Mouse (Mus musculus): ENCODE data around the gene Abtb2. TPM values are rescaled to one million over a fixed set of nuclear protein-coding genes. Genes with fewer than 3 reads are reported as not detected.

The Abtb2 gene
- polyA plus RNA-seq, 1 experiment from 2014 or later = 9.7 TPM

GRCm38 (mm10) chr2:103680364-103681110, 114.4 kb downstream of the Abtb2 start:
- ATAC-seq (replicated peaks; ENCODE audit: insufficient number of reproducible peaks, low FRiP score, low TSS enrichment, low read depth) (no peak), DNase-seq (ENCODE audit: low spot score) (no peak)
- no peak overlapping the region for H3K27ac ChIP-seq (replicated peaks; ENCODE audit: low read depth, low read length)
- H3K9me3 ChIP-seq (replicated peaks; ENCODE audit: control insufficient read depth, low read length) = no peaks in the 10 kb centered on the region
- no peak overlapping the region for H3K4me3 ChIP-seq (ENCODE audit: low read depth, low read length)
- no peaks in the 10 kb centered on the region; the same call in none of the 2 replicates for H3K4me1 ChIP-seq (ENCODE audit: control insufficient read depth, insufficient read depth, low read length)
- no peak overlapping the region for H3K4me2 ChIP-seq (ENCODE audit: low read depth, low read length)
- WGBS = 67% methylated on average over 9 of the region's 9 CpGs
- H3K27me3 ChIP-seq (ENCODE audit: control insufficient read depth, insufficient read depth, low read length) = no peaks in the 10 kb centered on the region
- H3K36me3 ChIP-seq (replicated peaks; ENCODE audit: control insufficient read depth, insufficient read depth, low read depth, low read length) = no peaks in the 10 kb centered on the region
- H3K9ac ChIP-seq (replicated peaks; ENCODE audit: low read length) = no peak overlapping the region

DNA sequence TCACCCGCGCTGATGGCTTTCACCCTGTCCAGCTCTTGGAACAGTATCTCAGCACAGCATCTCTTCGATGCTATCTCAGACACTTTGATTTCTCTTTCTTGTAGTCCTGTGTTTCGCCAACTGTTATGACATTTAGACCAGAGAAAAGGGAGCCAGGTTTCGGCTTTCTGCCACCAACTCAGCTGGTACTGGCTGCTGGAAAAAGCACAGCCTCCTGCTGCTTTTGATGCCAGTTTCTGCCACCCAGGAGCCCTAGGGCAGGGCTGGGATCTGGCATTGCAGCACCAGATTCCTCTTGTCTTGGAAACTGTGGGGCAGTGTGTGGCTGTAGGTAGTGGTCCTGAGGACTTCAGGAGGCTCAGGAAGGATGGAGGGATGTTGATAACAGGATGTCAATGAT, 115.0 kb downstream of the Abtb2 start:
- Histone ChIP-seq H3K4me2 (ENCODE audit: low read depth, low read length) (no peak overlapping the region), H3K4me3 (ENCODE audit: low read depth, low read length) (no peak overlapping the region), H3K9ac (replicated peaks; ENCODE audit: low read length) (no peak overlapping the region), H3K27me3 (ENCODE audit: control insufficient read depth, insufficient read depth, low read length) (no peaks in the 10 kb centered on the region), H3K4me1 (ENCODE audit: control insufficient read depth, insufficient read depth, low read length) (no peaks in the 10 kb centered on the region; the same call in none of the 2 replicates), H3K36me3 (replicated peaks; ENCODE audit: control insufficient read depth, insufficient read depth, low read depth, low read length) (no peaks in the 10 kb centered on the region), H3K27ac (replicated peaks; ENCODE audit: low read depth, low read length) (no peak overlapping the region), H3K9me3 (replicated peaks; ENCODE audit: control insufficient read depth, low read length) (no peaks in the 10 kb centered on the region)
- DNase-seq (ENCODE audit: low spot score) (no peak), ATAC-seq (replicated peaks; ENCODE audit: insufficient number of reproducible peaks, low FRiP score, low TSS enrichment, low read depth) (no peak)
- WGBS = 80% methylated on average over 5 of the region's 5 CpGs

GRCm38 (mm10) chr2:103682261-103682722, 116.2 kb downstream of the Abtb2 start:
- Histone ChIP-seq H3K27ac (replicated peaks; ENCODE audit: low read depth, low read length) (no peak overlapping the region), H3K4me2 (ENCODE audit: low read depth, low read length) (no peak overlapping the region)

DNA sequence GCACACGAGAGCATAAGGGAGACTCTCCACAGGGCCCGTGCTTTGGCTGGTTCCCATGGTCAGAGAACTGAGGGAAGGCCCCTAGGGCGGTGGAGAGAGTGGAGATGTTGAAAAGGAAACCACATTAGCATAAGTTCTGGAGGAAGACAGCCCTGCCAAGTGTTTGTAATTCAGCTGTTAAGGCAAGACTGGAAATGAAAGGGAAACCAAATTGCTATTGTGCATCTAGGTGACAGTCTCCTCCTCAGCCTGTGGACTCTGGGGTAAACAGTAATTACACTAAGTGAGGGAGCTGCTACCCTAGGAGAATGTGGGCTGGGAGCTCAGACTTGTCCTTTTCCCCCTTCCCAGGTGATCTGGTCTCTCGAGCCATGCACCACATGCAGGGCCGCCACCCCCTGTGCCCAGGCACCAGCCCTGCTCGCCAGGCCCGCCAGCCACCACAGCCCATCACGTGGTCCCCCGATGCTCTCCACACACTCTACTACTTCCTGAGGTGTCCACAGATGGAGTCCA, 116.9 kb downstream of the Abtb2 start:
- H3K27me3 ChIP-seq (ENCODE audit: control insufficient read depth, insufficient read depth, low read length) = no peaks in the 10 kb centered on the region
- no peaks in the 10 kb centered on the region; the same call in 1 of the 2 replicates for H3K4me1 ChIP-seq (ENCODE audit: control insufficient read depth, insufficient read depth, low read length)
- H3K9me3 ChIP-seq (replicated peaks; ENCODE audit: control insufficient read depth, low read length) = no peaks in the 10 kb centered on the region
- no peaks in the 10 kb centered on the region for H3K36me3 ChIP-seq (replicated peaks; ENCODE audit: control insufficient read depth, insufficient read depth, low read depth, low read length)
- no peak overlapping the region for H3K4me3 ChIP-seq (ENCODE audit: low read depth, low read length)
- ATAC-seq (replicated peaks; ENCODE audit: insufficient number of reproducible peaks, low FRiP score, low TSS enrichment, low read depth) = no peak
- no peak for DNase-seq (ENCODE audit: low spot score)
- 83% methylated on average over 9 of the region's 9 CpGs for WGBS
- H3K27ac ChIP-seq (replicated peaks; ENCODE audit: low read depth, low read length) = no peak overlapping the region
- no peak overlapping the region for H3K4me2 ChIP-seq (ENCODE audit: low read depth, low read length)
- H3K9ac ChIP-seq (replicated peaks; ENCODE audit: low read length) = no peak overlapping the region

More at GRCm38 (mm10) chr2:103682261-103682722, 116.2 kb downstream of the Abtb2 start:
- Histone ChIP-seq H3K9me3 (replicated peaks; ENCODE audit: control insufficient read depth, low read length) (no peaks in the 10 kb centered on the region), H3K36me3 (replicated peaks; ENCODE audit: control insufficient read depth, insufficient read depth, low read depth, low read length) (no peaks in the 10 kb centered on the region), H3K4me1 (ENCODE audit: control insufficient read depth, insufficient read depth, low read length) (no peaks in the 10 kb centered on the region; the same call in 1 of the 2 replicates), H3K4me3 (ENCODE audit: low read depth, low read length) (no peak overlapping the region), H3K9ac (replicated peaks; ENCODE audit: low read length) (no peak overlapping the region), H3K27me3 (ENCODE audit: control insufficient read depth, insufficient read depth, low read length) (no peaks in the 10 kb centered on the region)
- ATAC-seq (replicated peaks; ENCODE audit: insufficient number of reproducible peaks, low FRiP score, low TSS enrichment, low read depth) (no peak), DNase-seq (ENCODE audit: low spot score) (no peak)
- WGBS = 72% methylated on average over 9 of the region's 9 CpGs

- 98% methylated on average over 2 of the region's 2 CpGs for WGBS
These were observed 118.3 kb downstream of the Abtb2 start for GRCm38 (mm10) chr2:103684431-103684830.

GRCm38 (mm10) chr2:103684926-103685577, 118.9 kb downstream of the Abtb2 start:
- ATAC-seq (replicated peaks; ENCODE audit: insufficient number of reproducible peaks, low FRiP score, low TSS enrichment, low read depth) (peak; percentile 51; the same call in 1 of the 2 replicates), DNase-seq (ENCODE audit: low spot score) (peak; percentile 74)
- Histone ChIP-seq H3K27ac (replicated peaks; ENCODE audit: low read depth, low read length) (peak overlapping the region; percentile 63), H3K4me1 (ENCODE audit: control insufficient read depth, insufficient read depth, low read length) (no peaks in the 10 kb centered on the region; the same call in none of the 2 replicates), H3K4me2 (ENCODE audit: low read depth, low read length) (no peak overlapping the region), H3K9ac (replicated peaks; ENCODE audit: low read length) (no peak overlapping the region), H3K36me3 (replicated peaks; ENCODE audit: control insufficient read depth, insufficient read depth, low read depth, low read length) (no peaks in the 10 kb centered on the region), H3K27me3 (ENCODE audit: control insufficient read depth, insufficient read depth, low read length) (no peaks in the 10 kb centered on the region), H3K4me3 (ENCODE audit: low read depth, low read length) (no peak overlapping the region), H3K9me3 (replicated peaks; ENCODE audit: control insufficient read depth, low read length) (no peaks in the 10 kb centered on the region)
- WGBS = 52% methylated on average over 7 of the region's 7 CpGs

More at GRCm38 (mm10) chr2:103684431-103684830, 118.3 kb downstream of the Abtb2 start:
- DNase-seq (ENCODE audit: low spot score) = no peak
- Histone ChIP-seq H3K4me2 (ENCODE audit: low read depth, low read length) (no peak overlapping the region), H3K27me3 (ENCODE audit: control insufficient read depth, insufficient read depth, low read length) (no peaks in the 10 kb centered on the region), H3K36me3 (replicated peaks; ENCODE audit: control insufficient read depth, insufficient read depth, low read depth, low read length) (no peaks in the 10 kb centered on the region), H3K27ac (replicated peaks; ENCODE audit: low read depth, low read length) (no peak overlapping the region), H3K4me1 (ENCODE audit: control insufficient read depth, insufficient read depth, low read length) (no peaks in the 10 kb centered on the region; the same call in 1 of the 2 replicates), H3K9me3 (replicated peaks; ENCODE audit: control insufficient read depth, low read length) (no peaks in the 10 kb centered on the region), H3K4me3 (ENCODE audit: low read depth, low read length) (no peak overlapping the region), H3K9ac (replicated peaks; ENCODE audit: low read length) (no peak overlapping the region)
- ATAC-seq (replicated peaks; ENCODE audit: insufficient number of reproducible peaks, low FRiP score, low TSS enrichment, low read depth) = no peak

GRCm38 (mm10) chr2:103685581-103685980, 119.5 kb downstream of the Abtb2 start:
- no peak for ATAC-seq (replicated peaks; ENCODE audit: insufficient number of reproducible peaks, low FRiP score, low TSS enrichment, low read depth)
- 63% methylated on average over 4 of the region's 4 CpGs for WGBS

GRCm38 (mm10) chr2:103687143-103687542, 121.0 kb downstream of the Abtb2 start:
- Histone ChIP-seq H3K4me3 (ENCODE audit: low read depth, low read length) (no peak overlapping the region), H3K4me1 (ENCODE audit: control insufficient read depth, insufficient read depth, low read length) (no peaks in the 10 kb centered on the region; the same call in none of the 2 replicates), H3K9ac (replicated peaks; ENCODE audit: low read length) (no peak overlapping the region), H3K9me3 (replicated peaks; ENCODE audit: control insufficient read depth, low read length) (no peaks in the 10 kb centered on the region), H3K36me3 (replicated peaks; ENCODE audit: control insufficient read depth, insufficient read depth, low read depth, low read length) (no peaks in the 10 kb centered on the region), H3K27me3 (ENCODE audit: control insufficient read depth, insufficient read depth, low read length) (no peaks in the 10 kb centered on the region), H3K27ac (replicated peaks; ENCODE audit: low read depth, low read length) (no peak overlapping the region), H3K4me2 (ENCODE audit: low read depth, low read length) (no peak overlapping the region)
- DNase-seq (ENCODE audit: low spot score) (no peak), ATAC-seq (replicated peaks; ENCODE audit: insufficient number of reproducible peaks, low FRiP score, low TSS enrichment, low read depth) (no peak)

More at GRCm38 (mm10) chr2:103685581-103685980, 119.5 kb downstream of the Abtb2 start:
- no peaks in the 10 kb centered on the region for H3K27me3 ChIP-seq (ENCODE audit: control insufficient read depth, insufficient read depth, low read length)
- DNase-seq (ENCODE audit: low spot score) = no peak
- H3K4me3 ChIP-seq (ENCODE audit: low read depth, low read length) = no peak overlapping the region
- H3K36me3 ChIP-seq (replicated peaks; ENCODE audit: control insufficient read depth, insufficient read depth, low read depth, low read length) = no peaks in the 10 kb centered on the region
- H3K27ac ChIP-seq (replicated peaks; ENCODE audit: low read depth, low read length) = peak overlapping the region; percentile 63
- no peak overlapping the region for H3K4me2 ChIP-seq (ENCODE audit: low read depth, low read length)
- H3K9ac ChIP-seq (replicated peaks; ENCODE audit: low read length) = no peak overlapping the region
- no peaks in the 10 kb centered on the region; the same call in none of the 2 replicates for H3K4me1 ChIP-seq (ENCODE audit: control insufficient read depth, insufficient read depth, low read length)
- no peaks in the 10 kb centered on the region for H3K9me3 ChIP-seq (replicated peaks; ENCODE audit: control insufficient read depth, low read length)

Data from embryonic facial prominence, embryonic 11.5 days (tissue).